Mouse (Mus musculus) G1E (cell line): ENCODE measurements at regions not wholly inside any gene's neighbourhood (a gene's known extent, or its start where the extent isn't known, plus 50 kb on each side); places are given as distances from the start of the nearest gene placed in this dataset.

Source experiments
- ATAC-seq: 2 replicates; pipeline ENCODE4 v1.8.0; 2016; ENCODE audit warnings: mild to moderate bottlenecking; ENCODE audit not compliant: insufficient number of reproducible peaks, poor library complexity, low FRiP score, severe bottlenecking; ENCODE audit errors: extremely low read depth
- DNase-seq: peaks from one replicate; pipeline ENCODE4 v3.0.0; 2012; ENCODE audit warnings: low spot score
- H3K27me3 ChIP-seq: 2 replicates; pipeline ENCODE4 v1.6.1; 2012; ENCODE audit warnings: mild to moderate bottlenecking, low read length, inconsistent platforms; ENCODE audit not compliant: insufficient read depth
- H3K36me3 ChIP-seq: replicated peaks from 2 replicates; pipeline ENCODE3; 2012; ENCODE audit warnings: mild to moderate bottlenecking, inconsistent platforms
- H3K4me1 ChIP-seq: 2 replicates; pipeline ENCODE4 v1.6.1; 2012; ENCODE audit warnings: low read depth, low read length, inconsistent platforms, mixed read lengths; ENCODE audit not compliant: insufficient read depth
- H3K4me3 ChIP-seq: 2 replicates; pipeline ENCODE4 v1.5.1; 2012; ENCODE audit warnings: low read depth, mild to moderate bottlenecking, inconsistent platforms, low read length, moderate library complexity, mixed read lengths
- H3K9me3 ChIP-seq: replicated peaks from 2 replicates; pipeline ENCODE4 v1.6.1; 2012; ENCODE audit warnings: inconsistent platforms
- CTCF ChIP-seq: IDR thresholded peaks from 2 replicates; pipeline ENCODE4 v1.5.1; 2012; ENCODE audit warnings: low read depth, low read length, inconsistent platforms, mixed read lengths
- GATA1 ChIP-seq: IDR thresholded peaks from 2 replicates; pipeline ENCODE4 v1.6.1; 2012; ENCODE audit warnings: borderline replicate concordance, low read length, inconsistent platforms, mixed read lengths
- GATA2 ChIP-seq: IDR thresholded peaks from 2 replicates; pipeline ENCODE4 v1.6.1; 2012; ENCODE audit warnings: low read depth, low read length, inconsistent platforms, borderline replicate concordance
- POLR2AphosphoS5 ChIP-seq: IDR thresholded peaks from 2 replicates; pipeline ENCODE4 v1.6.1; 2012; ENCODE audit warnings: low read depth, low read length, inconsistent platforms; ENCODE audit not compliant: insufficient replicate concordance
- TAL1 ChIP-seq: conservative IDR thresholded peaks from 2 replicates; pipeline ENCODE4 v1.6.1; 2012; ENCODE audit warnings: low read depth, low read length, inconsistent platforms, mixed read lengths

DNA sequence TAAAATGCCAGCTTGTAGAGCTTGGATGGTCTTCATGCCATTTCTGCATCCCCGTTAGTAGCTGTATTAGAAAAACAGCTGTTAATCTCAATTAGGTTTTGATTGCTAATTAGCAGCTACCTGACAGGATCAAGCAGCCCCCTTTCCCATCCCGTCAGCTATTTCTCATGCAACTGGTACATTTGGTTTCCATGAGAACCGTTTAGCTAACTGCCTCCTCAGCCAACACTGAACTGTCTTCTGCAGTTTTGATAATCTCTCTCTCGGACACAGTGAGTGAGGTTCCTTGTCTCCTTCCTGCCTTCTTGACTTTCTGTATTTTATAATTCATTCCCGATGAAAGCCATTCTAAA, 385.7 kb upstream of the Kif2a start:
- no peaks in the 10 kb centered on the region for H3K9me3 ChIP-seq
- ATAC-seq (no peak), DNase-seq (no peak)
- no peak for TF ChIP-seq GATA2
- TF ChIP-seq GATA1, result no peak
- no peak for TF ChIP-seq TAL1
- TF ChIP-seq POLR2AphosphoS5, result no peak
- no peak for TF ChIP-seq CTCF
- H3K36me3 ChIP-seq, result no peaks in the 10 kb centered on the region
- no peaks in the 10 kb centered on the region for H3K4me1 ChIP-seq
- no peak overlapping the region for H3K4me3 ChIP-seq
- no peaks in the 10 kb centered on the region for H3K27me3 ChIP-seq

DNA sequence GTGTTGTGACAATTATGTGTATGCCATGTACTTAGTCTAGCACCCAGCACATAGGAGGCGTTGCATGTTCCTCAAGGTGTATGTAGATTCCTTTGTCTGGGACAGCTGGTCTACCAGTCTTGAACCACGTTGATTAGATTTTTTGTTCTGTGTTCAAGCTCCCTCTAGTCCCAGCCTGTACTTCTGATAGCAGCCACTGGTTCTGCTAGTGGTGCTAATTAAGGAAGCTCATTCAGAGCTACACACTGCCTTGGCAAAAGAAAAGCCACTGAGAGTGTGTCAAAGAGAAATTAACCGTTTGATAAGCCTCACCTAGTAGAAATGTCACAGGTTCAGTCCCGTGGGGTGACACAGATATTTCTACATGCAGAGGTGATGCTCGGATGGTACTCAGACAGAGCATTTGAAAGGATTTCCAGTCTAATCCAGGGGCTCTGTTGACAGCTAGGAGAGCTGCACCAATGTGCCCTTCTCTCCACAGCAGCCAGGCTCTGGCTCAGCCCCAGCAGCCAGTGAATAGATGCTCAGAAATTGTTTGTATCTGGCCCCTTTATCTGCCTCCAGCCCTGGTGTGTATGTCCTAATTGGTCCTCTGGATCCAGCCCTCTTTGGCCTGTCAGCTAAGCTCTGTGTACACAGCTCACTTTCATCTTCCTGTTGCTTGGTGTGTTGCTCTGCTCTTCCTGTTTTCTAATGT, 385.2 kb upstream of the Kif2a start:
- no peaks in the 10 kb centered on the region for H3K36me3 ChIP-seq
- no peak overlapping the region for H3K4me3 ChIP-seq
- TF ChIP-seq GATA1 (no peak), POLR2AphosphoS5 (no peak), TAL1 (no peak), GATA2 (no peak), CTCF (no peak)

DNA sequence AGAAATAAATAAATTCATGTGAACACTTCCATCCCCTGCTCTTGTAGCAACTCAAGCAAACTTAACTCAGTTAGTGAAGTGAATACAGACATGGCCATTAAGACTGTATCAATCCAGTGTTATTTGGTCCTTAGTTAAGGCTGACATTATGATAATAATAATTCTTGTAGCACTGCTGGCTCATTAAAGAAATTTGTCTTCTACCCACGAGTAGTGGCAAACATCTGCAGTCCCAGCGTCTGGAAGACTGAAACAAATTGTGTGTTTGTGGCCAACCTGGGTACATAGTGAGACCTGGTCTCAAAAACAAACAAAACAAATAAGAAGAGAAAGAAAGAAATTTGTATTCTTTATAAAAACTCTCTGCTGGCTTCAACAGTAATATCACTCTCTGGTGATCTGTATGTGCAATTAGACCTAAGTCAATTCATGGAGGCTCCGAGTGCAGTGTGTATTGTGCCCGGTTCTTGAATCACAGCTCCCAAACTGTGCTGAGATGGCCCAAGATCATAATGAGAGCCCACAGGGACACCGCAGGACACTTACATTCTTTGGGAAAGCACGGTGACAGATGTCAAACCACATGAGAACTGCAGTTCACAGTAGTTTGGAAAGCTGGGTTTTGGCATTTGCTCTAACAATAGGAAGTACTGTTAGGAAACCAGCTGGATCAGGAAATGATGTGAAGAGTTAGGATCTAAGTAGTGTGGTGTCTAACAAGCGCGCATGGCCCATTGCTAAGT, 376.9 kb upstream of the Kif2a start:
- no peaks in the 10 kb centered on the region for H3K9me3 ChIP-seq
- no peak overlapping the region for H3K4me3 ChIP-seq
- H3K27me3 ChIP-seq, result no peaks in the 10 kb centered on the region; the same call in 1 of the 2 replicates
- no peak for TF ChIP-seq GATA1
- TF ChIP-seq CTCF, result no peak
- no peak for TF ChIP-seq TAL1
- TF ChIP-seq POLR2AphosphoS5, result no peak
- TF ChIP-seq GATA2, result no peak
- H3K36me3 ChIP-seq, result no peaks in the 10 kb centered on the region
- no peak for DNase-seq
- no peak for ATAC-seq
- H3K4me1 ChIP-seq, result no peaks in the 10 kb centered on the region

More for the DNA sequence above, 385.2 kb upstream of the Kif2a start:
- H3K27me3 ChIP-seq, result no peaks in the 10 kb centered on the region
- no peaks in the 10 kb centered on the region for H3K9me3 ChIP-seq
- no peak for ATAC-seq
- no peaks in the 10 kb centered on the region for H3K4me1 ChIP-seq
- no peak for DNase-seq

DNA sequence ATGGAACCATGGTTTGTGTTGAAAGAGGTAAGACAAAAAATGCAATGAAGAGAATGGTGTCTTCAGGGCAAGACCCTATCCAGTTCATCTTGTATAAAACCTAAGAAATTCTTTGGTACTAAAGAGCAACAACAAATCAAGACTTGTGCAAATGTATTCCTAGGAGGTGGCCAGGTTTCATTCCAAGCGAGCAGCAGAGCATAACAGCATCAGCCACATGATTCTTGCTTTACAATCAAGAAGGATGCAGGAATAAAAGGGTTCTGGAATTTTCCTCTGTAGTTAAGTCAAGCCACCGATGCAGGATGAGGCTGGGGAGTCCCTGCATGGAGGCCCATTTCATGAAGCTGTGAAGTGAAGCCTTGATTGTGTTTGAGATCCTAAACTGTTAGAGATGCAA, 374.1 kb upstream of the Kif2a start:
- TF ChIP-seq CTCF (no peak), TAL1 (no peak), GATA2 (no peak), POLR2AphosphoS5 (no peak), GATA1 (no peak)
- ATAC-seq (no peak), DNase-seq (no peak)
- Histone ChIP-seq H3K4me3 (no peak overlapping the region), H3K27me3 (no peaks in the 10 kb centered on the region; the same call in 1 of the 2 replicates), H3K36me3 (no peaks in the 10 kb centered on the region), H3K4me1 (no peaks in the 10 kb centered on the region), H3K9me3 (no peaks in the 10 kb centered on the region)

DNA sequence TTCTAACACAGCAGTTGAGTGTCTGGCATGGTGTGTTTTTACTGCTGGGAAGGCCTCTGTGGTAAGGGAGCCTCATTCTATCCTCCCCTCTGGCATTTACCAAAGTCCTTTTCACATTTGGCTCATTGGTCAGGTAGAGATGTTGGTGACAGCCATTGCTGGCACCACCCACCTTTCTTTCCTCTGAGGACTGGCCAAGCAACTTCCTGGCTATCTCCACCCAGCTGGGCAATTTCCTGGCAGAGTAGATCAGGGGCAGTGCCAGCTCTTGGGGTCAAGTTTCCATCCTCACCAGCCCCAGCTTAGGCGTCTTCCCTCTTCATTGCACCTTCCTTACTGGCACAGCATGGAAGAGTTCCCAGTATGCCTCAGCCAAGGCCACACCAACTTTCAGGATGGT, 372.5 kb upstream of the Kif2a start:
- Histone ChIP-seq H3K36me3 (no peaks in the 10 kb centered on the region), H3K9me3 (no peaks in the 10 kb centered on the region)
- DNase-seq, result no peak

DNA sequence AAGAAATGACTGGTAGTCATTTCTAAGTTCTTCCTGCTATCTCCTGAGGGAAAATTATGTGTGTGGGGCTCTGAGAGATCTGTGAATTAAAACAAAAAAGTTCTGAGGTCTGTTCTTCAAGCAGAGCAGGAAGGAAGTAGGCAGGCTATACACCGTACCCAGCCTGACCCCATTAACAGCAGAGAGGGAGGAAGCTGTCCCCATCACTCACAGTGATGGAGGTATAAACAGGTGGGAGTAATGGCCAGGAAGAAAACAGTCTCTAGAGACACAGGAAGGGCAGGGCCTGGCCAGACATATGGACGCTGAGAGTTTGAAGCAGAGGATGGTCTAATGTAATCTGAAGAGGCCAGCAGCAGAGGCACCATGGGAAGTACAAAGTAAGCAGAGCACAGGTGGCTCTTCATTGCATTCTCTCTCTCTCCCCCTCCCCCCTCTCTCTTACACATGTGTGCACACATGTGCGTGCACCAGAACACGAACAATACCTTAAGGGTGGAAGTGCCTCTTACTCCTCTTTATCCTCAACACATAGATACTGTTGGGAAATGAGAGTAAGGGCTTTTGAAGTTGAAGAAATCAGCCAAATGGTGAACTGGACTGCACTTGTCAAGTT, 367.7 kb upstream of the Kif2a start:
- Histone ChIP-seq H3K27me3 (no peaks in the 10 kb centered on the region), H3K4me1 (no peaks in the 10 kb centered on the region), H3K4me3 (no peak overlapping the region), H3K9me3 (no peaks in the 10 kb centered on the region), H3K36me3 (no peaks in the 10 kb centered on the region)
- no peak for ATAC-seq
- no peak for DNase-seq
- TF ChIP-seq GATA2 (no peak), GATA1 (no peak), TAL1 (no peak), POLR2AphosphoS5 (no peak), CTCF (no peak)

More for the DNA sequence above, 372.5 kb upstream of the Kif2a start:
- H3K4me1 ChIP-seq, result no peaks in the 10 kb centered on the region
- H3K4me3 ChIP-seq, result no peak overlapping the region
- ATAC-seq, result no peak
- H3K27me3 ChIP-seq, result no peaks in the 10 kb centered on the region; the same call in 1 of the 2 replicates
- no peak for TF ChIP-seq POLR2AphosphoS5
